Mouse (Mus musculus) layer of hippocampus, adult 8-10 months (tissue): Measurements from ENCODE around the gene Bcas1. TPM values are rescaled to one million over a fixed set of nuclear protein-coding genes. Genes with fewer than 3 reads are reported as not detected.

Experiments
- DNase-seq, 2 experiments: peaks; one replicate each; pipeline ENCODE4 v3.0.0; 2022; ENCODE audit warnings: low spot score in 2 of 2
- total RNA-seq, 4 experiments: library from RNA; stranded (reverse); gene quantifications; 2 replicates each; pipeline ENCODE4 v1.2.4; 2022

Gene Bcas1
- total RNA-seq, 4 experiments from 2014 or later: 80.7 to 107 (median 88.1) TPM

- DNase-seq: no peak
Measured at GRCm38 (mm10) chr2:170421924-170422323, 5.7 kb downstream of the Bcas1 start.

- DNase-seq: peak in 1 of 2 experiments; percentile 9
Measured at GRCm38 (mm10) chr2:170418748-170419147, 8.9 kb downstream of the Bcas1 start.

GRCm38 (mm10) chr2:170411490-170412168 lies 16.0 kb downstream of the Bcas1 start:
- DNase-seq: no peak

- no peak for DNase-seq
Measured at GRCm38 (mm10) chr2:170410677-170411489, 16.8 kb downstream of the Bcas1 start.

- DNase-seq: peak; percentile 57 to 70
Measured at GRCm38 (mm10) chr2:170406438-170406837, 21.2 kb downstream of the Bcas1 start.

GRCm38 (mm10) chr2:170404781-170405573 lies 22.7 kb downstream of the Bcas1 start:
- DNase-seq: no peak

GRCm38 (mm10) chr2:170403666-170404385 lies 23.8 kb downstream of the Bcas1 start:
- DNase-seq: no peak

- DNase-seq: peak; percentile 52 to 64
Measured at GRCm38 (mm10) chr2:170401211-170401799, 26.3 kb downstream of the Bcas1 start.

GRCm38 (mm10) chr2:170400666-170401065 lies 27.0 kb downstream of the Bcas1 start:
- no peak for DNase-seq

GRCm38 (mm10) chr2:170391994-170392393 lies 35.7 kb downstream of the Bcas1 start:
- DNase-seq: no peak

GRCm38 (mm10) chr2:170388320-170388719 lies 39.3 kb downstream of the Bcas1 start:
- no peak for DNase-seq

- DNase-seq: no peak
Measured at GRCm38 (mm10) chr2:170385556-170385955, 42.1 kb downstream of the Bcas1 start.

GRCm38 (mm10) chr2:170384770-170385169 lies 42.9 kb downstream of the Bcas1 start:
- no peak for DNase-seq

- DNase-seq: no peak
Measured at GRCm38 (mm10) chr2:170373391-170373790, 54.3 kb downstream of the Bcas1 start.

- DNase-seq: no peak
Measured at GRCm38 (mm10) chr2:170365676-170366075, 62.0 kb downstream of the Bcas1 start.

GRCm38 (mm10) chr2:170365271-170365670 lies 62.4 kb downstream of the Bcas1 start:
- no peak for DNase-seq

GRCm38 (mm10) chr2:170356667-170357374 lies 70.8 kb downstream of the Bcas1 start:
- no peak for DNase-seq

- DNase-seq: peak; percentile 53 to 84
Measured at GRCm38 (mm10) chr2:170354963-170355367, 72.7 kb downstream of the Bcas1 start.

- DNase-seq: no peak
Measured at GRCm38 (mm10) chr2:170352273-170352672, 75.4 kb downstream of the Bcas1 start.

GRCm38 (mm10) chr2:170351847-170352246 lies 75.8 kb downstream of the Bcas1 start:
- no peak for DNase-seq
